Mouse (Mus musculus) embryonic facial prominence, embryonic 13.5 days (tissue): Measurements from ENCODE around the gene Gse1. TPM values are rescaled to one million over a fixed set of nuclear protein-coding genes. Genes with fewer than 3 reads are reported as not detected.
A peak's percentile ranks its signal among the peaks of the same experiment; 100 is the strongest.

Source experiments
- ATAC-seq: fragments of 200-750 bp; cut with Nextera tagmentation; 2 replicates; pipeline ENCODE4 v1.8.0; 2017; ENCODE audit warnings: low read depth; ENCODE audit not compliant: insufficient number of reproducible peaks, insufficient read depth, low FRiP score, low TSS enrichment
- H3K27ac ChIP-seq: fragments of 300-500 bp; sonication (generic); 2 replicates; pipeline ENCODE4 v1.5.1; 2015; ENCODE audit warnings: moderate library complexity, mild to moderate bottlenecking, inconsistent platforms
- H3K27me3 ChIP-seq: fragments of 300-500 bp; sonication (generic); 2 replicates; pipeline ENCODE4 v1.6.1; 2015; ENCODE audit warnings: mild to moderate bottlenecking, inconsistent platforms
- H3K36me3 ChIP-seq: fragments of 300-500 bp; sonication (generic); 2 replicates; pipeline ENCODE4 v1.6.1; 2015; ENCODE audit warnings: mild to moderate bottlenecking, inconsistent platforms
- H3K4me1 ChIP-seq: fragments of 300-500 bp; sonication (generic); 2 replicates; pipeline ENCODE4 v1.6.1; 2015; ENCODE audit warnings: inconsistent platforms
- H3K4me2 ChIP-seq: fragments of 300-500 bp; sonication (generic); 2 replicates; pipeline ENCODE4 v1.6.1; 2015; ENCODE audit warnings: moderate library complexity, mild to moderate bottlenecking, inconsistent platforms
- H3K4me3 ChIP-seq: fragments of 300-500 bp; sonication (generic); 2 replicates; pipeline ENCODE4 v1.5.1; 2015; ENCODE audit warnings: mild to moderate bottlenecking, inconsistent platforms
- H3K9ac ChIP-seq: fragments of 300-500 bp; sonication (generic); 2 replicates; pipeline ENCODE4 v1.6.1; 2015; ENCODE audit warnings: mild to moderate bottlenecking, inconsistent platforms
- H3K9me3 ChIP-seq: fragments of 300-500 bp; sonication (generic); 2 replicates; pipeline ENCODE4 v1.6.1; 2016; ENCODE audit warnings: inconsistent platforms
- WGBS: fragments of 180-500 bp; shearing (Covaris S2); methylation state at CpG from one replicate; pipeline ENCODE4 v1.1.7; 2015; ENCODE audit warnings: mixed read lengths; 5-methylcytosine and 5-hydroxymethylcytosine counted together
- polyA plus RNA-seq: library from polyadenylated mRNA; unstranded; fragments of >200 nt; fragmentation: Nextera tagmentation; extraction: Ambion mirVana; gene quantifications from 2 replicates; pipeline ENCODE4 v1.2.1, GENCODE M21; 2015

The Gse1 gene
- polyA plus RNA-seq, 1 experiment from 2014 or later: 8.6 TPM

GRCm38 (mm10) chr8:120485116-120485515 is 256.9 kb downstream of the Gse1 start:
- ATAC-seq: 0 out of 2 replicates have a peak, but pooled peaks have one; percentile 8
- H3K27ac ChIP-seq: peak overlapping the region; percentile 48

GRCm38 (mm10) chr8:120485551-120486476 is 257.6 kb downstream of the Gse1 start:
- peak overlapping the region; percentile 92 for H3K27ac ChIP-seq
- WGBS: 17% methylated on average over 21 of the region's 21 CpGs
- H3K9ac ChIP-seq: peak overlapping the region; percentile 80
- H3K4me1 ChIP-seq: peaks cover 68% of the 10 kb centered on the region
- H3K36me3 ChIP-seq: no peaks in the 10 kb centered on the region
- peaks cover 45% of the 10 kb centered on the region for H3K27me3 ChIP-seq
- H3K4me2 ChIP-seq: peak overlapping the region; percentile 91
- H3K4me3 ChIP-seq: peak overlapping the region; percentile 69; the same call in 1 of the 2 replicates
- ATAC-seq: no peak
- no peaks in the 10 kb centered on the region for H3K9me3 ChIP-seq

More at GRCm38 (mm10) chr8:120485116-120485515, 256.9 kb downstream of the Gse1 start:
- H3K4me2 ChIP-seq: peak overlapping the region; percentile 12
- H3K27me3 ChIP-seq: peaks cover 38% of the 10 kb centered on the region
- H3K9me3 ChIP-seq: no peaks in the 10 kb centered on the region
- peaks cover 61% of the 10 kb centered on the region for H3K4me1 ChIP-seq
- H3K4me3 ChIP-seq: no peak overlapping the region
- WGBS: 32% methylated on average over 6 of the region's 6 CpGs
- no peaks in the 10 kb centered on the region for H3K36me3 ChIP-seq
- peak overlapping the region; percentile 41; the same call in 1 of the 2 replicates for H3K9ac ChIP-seq

DNA sequence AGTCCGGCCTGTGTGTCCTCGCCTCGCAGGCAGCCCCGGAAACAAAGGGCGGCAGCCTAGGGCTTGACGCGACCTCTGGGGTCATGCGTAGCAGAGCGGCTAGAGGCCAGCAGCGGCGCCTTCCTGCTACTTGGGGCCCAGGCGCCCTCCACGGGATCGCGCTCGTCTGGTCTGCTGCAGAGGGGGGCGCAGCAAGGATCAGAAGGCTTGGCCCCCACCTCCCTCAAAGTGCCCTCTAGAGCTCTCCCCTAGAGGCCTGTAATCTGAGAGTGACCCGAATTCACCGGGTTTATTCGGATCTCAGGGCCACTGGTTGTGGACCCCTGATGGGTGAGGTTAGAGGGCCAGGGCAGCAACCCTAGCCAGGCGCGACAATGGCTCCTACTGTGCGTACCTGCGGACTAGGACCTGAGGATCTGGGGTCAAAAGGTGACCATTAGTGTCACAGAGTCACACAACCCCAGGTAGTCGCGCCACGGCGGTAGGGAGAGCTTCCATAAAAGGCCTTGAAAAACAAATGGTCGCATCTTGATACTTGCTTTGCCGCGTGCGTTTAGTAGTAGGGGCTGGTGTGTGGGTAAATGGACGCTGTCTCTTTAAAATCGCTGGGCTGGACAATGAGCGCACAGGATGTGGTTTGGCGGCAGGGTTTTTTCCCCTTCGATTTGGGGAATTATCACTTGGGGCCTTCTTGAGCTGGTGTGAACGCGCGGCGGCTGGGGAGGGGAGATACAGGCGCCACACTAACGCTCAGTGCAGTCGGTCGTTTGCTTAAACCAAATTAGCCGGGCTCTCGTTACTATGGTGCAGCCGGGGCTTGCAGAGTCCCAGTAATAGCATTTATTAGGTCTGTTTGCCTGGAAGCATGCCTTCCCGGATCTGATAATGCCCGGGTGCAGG is 258.5 kb downstream of the Gse1 start:
- peak overlapping the region; percentile 92 for H3K27ac ChIP-seq
- 4% methylated on average over 50 of the region's 50 CpGs for WGBS
- H3K27me3 ChIP-seq: peaks cover 51% of the 10 kb centered on the region
- no peaks in the 10 kb centered on the region for H3K9me3 ChIP-seq
- no peak for ATAC-seq
- peak overlapping the region; percentile 80 for H3K9ac ChIP-seq
- no peaks in the 10 kb centered on the region for H3K36me3 ChIP-seq
- peaks cover 77% of the 10 kb centered on the region for H3K4me1 ChIP-seq
- H3K4me2 ChIP-seq: peak overlapping the region; percentile 91
- peak overlapping the region; percentile 69 for H3K4me3 ChIP-seq

GRCm38 (mm10) chr8:120487377-120487728 is 259.1 kb downstream of the Gse1 start:
- Histone ChIP-seq H3K4me1 (peaks cover 82% of the 10 kb centered on the region), H3K4me3 (peak overlapping the region; percentile 69), H3K4me2 (peak overlapping the region; percentile 91), H3K9ac (peak overlapping the region; percentile 80), H3K27ac (peak overlapping the region; percentile 92), H3K27me3 (peaks cover 51% of the 10 kb centered on the region), H3K36me3 (no peaks in the 10 kb centered on the region), H3K9me3 (no peaks in the 10 kb centered on the region)
- 0% methylated on average over 29 of the region's 34 CpGs for whole genome bisulfite sequencing
- ATAC-seq: no peak

GRCm38 (mm10) chr8:120487729-120488510 is 259.7 kb downstream of the Gse1 start:
- H3K27me3 ChIP-seq: peaks cover 51% of the 10 kb centered on the region
- H3K4me2 ChIP-seq: peak overlapping the region; percentile 91
- ATAC-seq: no peak
- no peaks in the 10 kb centered on the region for H3K9me3 ChIP-seq
- peak overlapping the region; percentile 92 for H3K27ac ChIP-seq
- under 1% methylated on average over 55 of the region's 55 CpGs for WGBS
- peaks cover 87% of the 10 kb centered on the region for H3K4me1 ChIP-seq
- no peaks in the 10 kb centered on the region for H3K36me3 ChIP-seq
- H3K9ac ChIP-seq: peak overlapping the region; percentile 80
- peak overlapping the region; percentile 69 for H3K4me3 ChIP-seq

DNA sequence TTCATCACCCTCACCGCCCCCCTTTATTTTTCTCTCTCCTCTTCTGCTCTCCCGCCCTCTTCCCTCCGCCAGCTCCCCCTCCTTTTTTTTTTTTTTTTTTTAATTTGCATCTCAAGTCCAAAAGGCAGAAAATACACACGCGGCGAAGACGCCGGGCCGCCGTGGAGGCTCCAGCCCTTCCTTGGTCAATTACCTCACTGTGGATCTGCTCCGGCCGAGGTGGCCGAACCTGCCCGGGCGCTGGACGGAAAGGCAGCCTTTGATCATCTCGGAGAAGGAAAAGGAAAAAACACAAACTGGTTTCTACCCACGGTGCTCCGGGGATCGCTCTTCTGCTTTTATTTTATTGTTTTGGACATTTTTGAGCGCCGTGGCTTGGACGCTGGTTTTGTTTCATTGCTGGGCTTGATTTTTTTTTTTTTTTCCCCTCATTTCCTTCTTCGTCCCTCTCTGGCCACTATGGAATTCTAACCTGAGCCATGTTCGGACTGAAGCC is 260.4 kb downstream of the Gse1 start:
- WGBS: 1% methylated on average over 24 of the region's 25 CpGs
- H3K4me1 ChIP-seq: peaks cover 92% of the 10 kb centered on the region
- no peaks in the 10 kb centered on the region for H3K9me3 ChIP-seq
- peak overlapping the region; percentile 91 for H3K4me2 ChIP-seq
- ATAC-seq: no peak
- no peaks in the 10 kb centered on the region for H3K36me3 ChIP-seq
- peak overlapping the region; percentile 69 for H3K4me3 ChIP-seq
- peak overlapping the region; percentile 34; the same call in 1 of the 2 replicates for H3K27ac ChIP-seq
- H3K9ac ChIP-seq: peak overlapping the region; percentile 80
- H3K27me3 ChIP-seq: peaks cover 49% of the 10 kb centered on the region

DNA sequence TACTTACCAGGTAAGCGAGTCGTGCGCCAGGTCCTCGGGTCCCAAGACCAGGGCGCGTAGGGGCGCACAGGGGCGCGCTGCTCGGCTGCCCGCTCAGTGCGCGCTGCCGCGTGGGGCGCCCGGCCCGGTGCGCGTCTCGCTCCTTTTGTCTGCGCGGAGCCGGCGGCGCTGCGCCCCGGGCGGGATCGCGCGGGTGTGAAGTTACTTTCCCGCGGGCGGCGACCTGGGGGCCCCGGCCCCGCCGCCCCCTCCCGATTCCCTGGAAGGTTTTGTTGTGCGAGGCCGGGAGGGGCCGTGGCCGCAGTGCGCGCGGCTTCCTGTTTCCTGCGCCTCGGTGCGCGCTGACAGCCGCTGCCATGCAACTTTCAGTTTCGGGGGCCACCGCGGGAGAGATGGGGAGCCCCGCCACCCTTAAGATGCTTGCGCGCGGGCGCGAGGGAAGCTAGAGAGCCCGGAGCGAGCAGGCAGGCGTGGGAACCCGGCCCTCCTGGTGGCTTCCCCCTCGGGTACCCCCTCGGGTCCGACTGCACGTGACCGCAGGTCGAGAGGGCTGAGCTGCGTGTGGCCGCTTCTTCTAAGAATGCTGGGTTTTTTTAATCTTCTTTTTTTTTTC is 261.0 kb downstream of the Gse1 start:
- under 1% methylated on average over 73 of the region's 73 CpGs for WGBS
- no peak for ATAC-seq
- peaks cover 92% of the 10 kb centered on the region for H3K4me1 ChIP-seq
- H3K4me3 ChIP-seq: peak overlapping the region; percentile 69
- H3K9me3 ChIP-seq: no peaks in the 10 kb centered on the region
- H3K27me3 ChIP-seq: peaks cover 43% of the 10 kb centered on the region
- peak overlapping the region; percentile 91 for H3K4me2 ChIP-seq
- H3K9ac ChIP-seq: peak overlapping the region; percentile 80
- H3K27ac ChIP-seq: peak overlapping the region; percentile 34; the same call in 1 of the 2 replicates
- no peaks in the 10 kb centered on the region for H3K36me3 ChIP-seq

DNA sequence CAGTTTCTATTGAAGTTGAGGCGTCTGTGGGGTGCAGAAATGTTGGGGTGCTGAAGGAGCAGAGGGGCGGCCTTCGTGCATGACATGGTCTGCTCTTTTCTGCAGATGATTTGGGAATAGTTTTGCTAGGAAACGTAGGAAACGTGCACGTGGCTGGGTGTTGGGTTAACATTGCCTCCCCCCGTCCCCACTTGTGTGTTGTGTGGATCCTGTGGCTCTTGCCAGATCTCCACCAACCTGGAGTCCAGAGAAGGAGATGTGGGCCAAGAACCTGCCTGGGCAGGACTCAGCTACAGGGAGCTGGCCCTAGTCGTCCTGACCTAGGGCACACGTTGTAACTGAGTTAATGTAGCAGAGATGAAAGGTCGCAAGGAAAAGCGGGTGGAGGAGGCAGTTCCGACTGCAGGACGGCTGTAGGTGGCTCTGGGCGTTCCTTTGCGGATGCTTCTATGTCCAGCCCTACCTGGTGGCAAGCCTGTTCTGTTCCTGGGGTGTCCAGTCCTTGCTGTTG is 261.6 kb downstream of the Gse1 start:
- 11% methylated on average over 15 of the region's 15 CpGs for WGBS
- peaks cover 38% of the 10 kb centered on the region for H3K27me3 ChIP-seq
- ATAC-seq: no peak
- no peak overlapping the region for H3K27ac ChIP-seq
- no peaks in the 10 kb centered on the region for H3K36me3 ChIP-seq
- peak overlapping the region; percentile 80 for H3K9ac ChIP-seq
- H3K9me3 ChIP-seq: no peaks in the 10 kb centered on the region
- H3K4me1 ChIP-seq: peaks cover 92% of the 10 kb centered on the region
- H3K4me3 ChIP-seq: peak overlapping the region; percentile 69
- peak overlapping the region; percentile 91 for H3K4me2 ChIP-seq

DNA sequence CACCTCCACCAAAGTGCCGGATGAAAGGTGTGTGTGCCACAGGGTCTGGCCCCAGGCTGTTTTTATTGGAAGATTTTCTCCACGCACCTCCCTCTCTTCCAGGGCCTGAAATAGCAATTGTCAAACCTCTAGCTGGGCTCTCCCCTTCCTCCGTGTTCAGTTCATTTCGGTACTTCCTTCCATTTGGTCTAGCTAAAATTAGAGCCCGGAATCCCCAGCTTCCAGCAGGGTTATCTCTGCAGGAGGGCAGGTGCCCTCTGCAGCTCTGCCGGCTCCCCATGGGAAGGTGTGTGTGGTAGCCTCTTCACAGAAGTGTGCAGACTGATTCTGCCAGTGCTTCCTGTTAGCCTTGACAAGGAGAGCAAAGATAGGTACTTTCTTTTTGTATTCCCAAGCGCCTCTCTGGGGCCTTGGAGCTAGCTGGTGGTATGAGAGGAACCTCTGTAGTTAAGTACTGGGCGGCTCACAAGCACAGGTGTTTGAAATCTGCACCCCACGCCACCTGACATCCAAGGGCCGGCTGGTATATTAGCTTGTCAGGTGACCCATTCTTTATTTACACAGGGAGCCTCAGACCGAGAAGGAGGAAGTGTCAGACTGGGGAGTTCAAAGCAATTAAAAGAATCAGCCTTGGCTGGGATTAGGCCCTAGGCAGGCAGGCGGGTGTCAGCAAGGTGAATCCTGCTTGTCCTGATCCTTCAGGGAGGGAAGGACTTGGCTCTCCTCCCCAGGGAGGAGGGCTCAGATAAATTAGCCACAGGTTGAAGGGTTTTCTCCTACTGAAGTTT is 262.3 kb downstream of the Gse1 start:
- H3K27me3 ChIP-seq: peaks cover 33% of the 10 kb centered on the region
- H3K4me1 ChIP-seq: peaks cover 92% of the 10 kb centered on the region
- H3K9ac ChIP-seq: peak overlapping the region; percentile 80
- H3K4me3 ChIP-seq: peak overlapping the region; percentile 69
- no peaks in the 10 kb centered on the region for H3K36me3 ChIP-seq
- H3K9me3 ChIP-seq: no peaks in the 10 kb centered on the region
- H3K4me2 ChIP-seq: peak overlapping the region; percentile 91
- ATAC-seq: no peak
- no peak overlapping the region; the same call in 1 of the 2 replicates for H3K27ac ChIP-seq
- WGBS: 28% methylated on average over 12 of the region's 12 CpGs
